Mouse (Mus musculus): Measurements from ENCODE around the gene Spock1. TPM values are rescaled to one million over a fixed set of nuclear protein-coding genes. Genes with fewer than 3 reads are reported as not detected.

Spock1 gene
- polyA plus RNA-seq, 1 experiment from 2014 or later: 2.0 TPM

DNA sequence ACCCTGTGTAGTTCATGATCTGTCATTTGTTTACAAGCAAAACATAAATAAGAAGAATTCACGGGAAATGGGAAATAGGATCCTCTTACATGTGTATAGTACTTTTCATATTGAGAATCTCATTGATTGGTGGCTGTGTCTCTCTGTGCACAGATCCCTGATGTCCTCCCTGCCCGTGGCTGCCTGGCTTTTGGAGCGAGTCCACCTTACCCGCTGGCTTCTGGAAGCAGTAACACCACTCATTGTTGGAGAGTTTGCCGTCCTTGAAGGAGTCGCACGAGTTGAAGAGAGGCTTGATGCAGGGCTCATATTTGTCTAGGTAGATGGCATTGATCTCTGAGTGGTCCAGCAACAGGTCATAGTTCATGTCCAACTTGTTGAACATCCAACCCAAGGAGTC is 468.0 kb downstream of the Spock1 start:
- Histone ChIP-seq H3K9me3 (replicated peaks) (no peaks in the 10 kb centered on the region), H3K9ac (no peak overlapping the region), H3K36me3 (no peaks in the 10 kb centered on the region), H3K4me3 (replicated peaks) (no peak overlapping the region), H3K27me3 (no peaks in the 10 kb centered on the region), H3K4me1 (no peaks in the 10 kb centered on the region), H3K27ac (no peak overlapping the region), H3K4me2 (no peak overlapping the region)
- 90% methylated on average over 7 of the region's 7 CpGs for WGBS
- no peak for ATAC-seq (replicated peaks; ENCODE audit: low FRiP score)

DNA sequence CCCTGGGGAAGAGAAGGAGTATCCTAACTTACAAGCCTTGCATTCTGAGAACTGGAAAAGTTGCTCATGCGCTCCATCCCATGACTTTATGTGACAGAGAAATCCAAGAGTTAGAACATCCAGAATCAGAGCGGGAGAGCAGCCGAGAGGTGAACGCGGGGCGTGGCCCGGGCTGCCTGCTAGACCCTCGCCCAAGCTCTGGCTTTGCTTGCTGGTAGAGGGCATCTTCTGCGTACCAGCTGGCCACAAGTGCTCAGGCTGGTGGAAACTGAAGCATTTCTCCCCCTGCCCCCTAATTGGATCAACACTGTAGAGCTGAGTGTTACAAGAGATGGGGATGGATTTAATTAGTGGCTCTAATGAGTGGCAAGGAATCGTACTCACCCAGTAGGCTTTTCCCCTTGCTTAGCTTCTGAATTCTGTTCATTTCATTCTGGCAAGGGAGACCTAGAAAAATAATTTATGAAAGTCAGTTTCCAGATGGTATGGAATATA is 472.4 kb downstream of the Spock1 start:
- 91% methylated on average over 10 of the region's 10 CpGs for WGBS
- Histone ChIP-seq H3K4me3 (replicated peaks) (no peak overlapping the region), H3K4me2 (no peak overlapping the region), H3K27me3 (no peaks in the 10 kb centered on the region), H3K9ac (no peak overlapping the region), H3K27ac (no peak overlapping the region), H3K36me3 (no peaks in the 10 kb centered on the region), H3K4me1 (no peaks in the 10 kb centered on the region), H3K9me3 (replicated peaks) (no peaks in the 10 kb centered on the region)
- no peak for ATAC-seq (replicated peaks; ENCODE audit: low FRiP score)

GRCm38 (mm10) chr13:57433848-57434247 is 474.3 kb downstream of the Spock1 start:
- ATAC-seq (replicated peaks; ENCODE audit: low FRiP score): no peak
- Histone ChIP-seq H3K4me1 (no peaks in the 10 kb centered on the region), H3K9me3 (replicated peaks) (no peaks in the 10 kb centered on the region), H3K27me3 (no peaks in the 10 kb centered on the region), H3K4me2 (no peak overlapping the region), H3K9ac (no peak overlapping the region), H3K27ac (no peak overlapping the region), H3K4me3 (replicated peaks) (no peak overlapping the region), H3K36me3 (no peaks in the 10 kb centered on the region)
- WGBS: 88% methylated on average over 4 of the region's 4 CpGs

- ATAC-seq (replicated peaks; ENCODE audit: low FRiP score): no peak
Measured at GRCm38 (mm10) chr13:57431815-57432214, 476.3 kb downstream of the Spock1 start.

GRCm38 (mm10) chr13:57428840-57429239 is 479.3 kb downstream of the Spock1 start:
- Histone ChIP-seq H3K9ac (no peak overlapping the region), H3K27me3 (no peaks in the 10 kb centered on the region), H3K4me1 (peaks cover 6% of the 10 kb centered on the region), H3K4me2 (no peak overlapping the region), H3K9me3 (replicated peaks) (no peaks in the 10 kb centered on the region), H3K4me3 (replicated peaks) (no peak overlapping the region), H3K36me3 (no peaks in the 10 kb centered on the region), H3K27ac (no peak overlapping the region)
- WGBS: 59% methylated on average over 14 of the region's 14 CpGs
- no peak for ATAC-seq (replicated peaks; ENCODE audit: low FRiP score)

More at GRCm38 (mm10) chr13:57431815-57432214, 476.3 kb downstream of the Spock1 start:
- Histone ChIP-seq H3K4me2 (no peak overlapping the region), H3K36me3 (no peaks in the 10 kb centered on the region), H3K9me3 (replicated peaks) (no peaks in the 10 kb centered on the region), H3K9ac (no peak overlapping the region), H3K27ac (no peak overlapping the region), H3K27me3 (no peaks in the 10 kb centered on the region), H3K4me3 (replicated peaks) (no peak overlapping the region), H3K4me1 (no peaks in the 10 kb centered on the region)
- WGBS: 95% methylated on average over 4 of the region's 4 CpGs

- Histone ChIP-seq H3K27me3 (peaks cover 2% of the 10 kb centered on the region; the same call in 1 of the 2 replicates), H3K27ac (no peak overlapping the region), H3K4me3 (replicated peaks) (no peak overlapping the region), H3K9ac (no peak overlapping the region), H3K36me3 (no peaks in the 10 kb centered on the region), H3K4me2 (no peak overlapping the region), H3K9me3 (replicated peaks) (no peaks in the 10 kb centered on the region), H3K4me1 (no peaks in the 10 kb centered on the region)
- ATAC-seq (replicated peaks; ENCODE audit: low FRiP score): no peak
- 92% methylated on average over 5 of the region's 5 CpGs for WGBS
Measured at GRCm38 (mm10) chr13:57418781-57419180, 489.4 kb downstream of the Spock1 start.

DNA sequence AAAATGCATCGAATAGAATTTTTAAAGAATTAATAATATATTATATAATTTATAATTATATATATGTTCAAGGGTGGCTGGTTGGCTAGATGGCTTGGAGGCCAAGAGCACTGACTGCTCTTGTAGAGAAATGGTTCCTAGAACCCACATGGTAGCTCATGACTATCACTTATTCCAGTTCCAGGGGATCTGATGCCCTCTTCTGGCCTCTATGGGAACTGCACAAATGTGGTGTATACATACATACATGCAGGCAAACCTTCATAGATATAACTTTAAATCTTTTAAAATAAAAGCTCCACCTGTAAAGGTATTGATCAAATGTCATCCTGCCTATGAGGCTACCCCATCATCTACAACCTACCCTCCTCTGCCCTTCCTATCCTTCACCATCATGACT is 493.4 kb downstream of the Spock1 start:
- H3K4me2 ChIP-seq: no peak overlapping the region
- H3K4me3 ChIP-seq (replicated peaks): no peak overlapping the region
- H3K27me3 ChIP-seq: no peaks in the 10 kb centered on the region
- H3K4me1 ChIP-seq: no peaks in the 10 kb centered on the region
- ATAC-seq (replicated peaks; ENCODE audit: low FRiP score): no peak
- no peak overlapping the region for H3K27ac ChIP-seq
- WGBS: 94% methylated on average over 1 of the region's 1 CpGs
- no peaks in the 10 kb centered on the region for H3K36me3 ChIP-seq
- no peak overlapping the region for H3K9ac ChIP-seq
- no peaks in the 10 kb centered on the region for H3K9me3 ChIP-seq (replicated peaks)

DNA sequence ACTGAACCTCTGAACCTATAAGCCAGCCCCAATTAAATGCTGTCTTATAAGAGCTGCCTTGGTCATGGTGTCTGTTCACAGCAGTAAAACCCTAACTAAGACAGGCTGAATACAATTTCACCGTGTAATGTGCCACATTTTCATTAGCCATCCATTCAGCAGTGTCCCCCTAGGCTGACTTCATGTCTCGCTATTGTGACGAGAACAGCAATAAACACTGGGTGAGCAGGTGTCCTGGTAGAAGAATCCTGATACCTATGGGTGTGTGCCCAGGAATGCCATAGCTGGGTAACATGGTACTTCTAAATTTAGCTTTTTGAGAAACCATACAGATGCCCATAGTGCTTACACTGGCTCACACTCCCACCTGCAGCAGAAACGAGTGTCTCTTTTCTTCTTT is 500.5 kb downstream of the Spock1 start:
- H3K9ac ChIP-seq: no peak overlapping the region
- H3K27ac ChIP-seq: no peak overlapping the region
- no peak overlapping the region for H3K4me3 ChIP-seq (replicated peaks)
- no peak overlapping the region for H3K4me2 ChIP-seq
- H3K9me3 ChIP-seq (replicated peaks): no peaks in the 10 kb centered on the region
- no peaks in the 10 kb centered on the region for H3K36me3 ChIP-seq
- no peak for ATAC-seq (replicated peaks; ENCODE audit: low FRiP score)
- 83% methylated on average over 4 of the region's 4 CpGs for WGBS
- no peaks in the 10 kb centered on the region for H3K4me1 ChIP-seq
- H3K27me3 ChIP-seq: no peaks in the 10 kb centered on the region

DNA sequence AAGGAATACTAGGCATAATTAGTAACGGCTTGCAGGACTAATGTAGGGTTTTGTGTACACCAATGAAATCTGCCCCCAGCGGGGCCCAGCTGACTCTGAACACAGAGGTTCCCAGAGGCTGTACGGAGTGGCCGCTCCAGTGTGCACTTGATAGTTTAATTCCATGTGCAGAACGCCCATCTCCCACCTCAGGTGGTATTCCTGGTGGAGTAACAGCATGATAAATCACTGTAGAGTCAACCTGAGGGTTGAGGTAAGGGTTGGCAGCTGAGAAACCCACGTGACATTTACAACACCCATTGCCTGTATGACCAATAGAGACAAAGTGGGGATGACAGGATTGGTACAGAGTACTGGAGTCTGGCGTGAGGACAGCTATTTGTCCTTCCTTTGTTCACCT is 505.7 kb downstream of the Spock1 start:
- H3K9me3 ChIP-seq (replicated peaks): no peaks in the 10 kb centered on the region
- H3K36me3 ChIP-seq: no peaks in the 10 kb centered on the region
- no peak overlapping the region for H3K9ac ChIP-seq
- H3K4me1 ChIP-seq: no peaks in the 10 kb centered on the region
- no peaks in the 10 kb centered on the region for H3K27me3 ChIP-seq
- no peak overlapping the region for H3K27ac ChIP-seq
- no peak for ATAC-seq (replicated peaks; ENCODE audit: low FRiP score)
- H3K4me2 ChIP-seq: no peak overlapping the region
- no peak overlapping the region for H3K4me3 ChIP-seq (replicated peaks)
- WGBS: 74% methylated on average over 7 of the region's 7 CpGs

GRCm38 (mm10) chr13:57372141-57372700 is 535.9 kb downstream of the Spock1 start:
- H3K4me1 ChIP-seq: no peaks in the 10 kb centered on the region
- no peak for ATAC-seq (replicated peaks; ENCODE audit: low FRiP score)
- 88% methylated on average over 14 of the region's 14 CpGs for WGBS
- H3K36me3 ChIP-seq: no peaks in the 10 kb centered on the region
- H3K4me2 ChIP-seq: no peak overlapping the region
- H3K9ac ChIP-seq: no peak overlapping the region
- H3K9me3 ChIP-seq (replicated peaks): no peaks in the 10 kb centered on the region
- H3K27ac ChIP-seq: no peak overlapping the region
- H3K4me3 ChIP-seq (replicated peaks): no peak overlapping the region
- H3K27me3 ChIP-seq: no peaks in the 10 kb centered on the region

Other genes with a start within 250 kb of the Spock1 start
- gene Klhl3, start 205.3 kb upstream of the Spock1 start, polyA plus RNA-seq (2015; fragmentation: Nextera tagmentation; extraction: Ambion mirVana): 6.5 and 7.2 TPM in 2 replicates
- 38.6 and 41.5 TPM in 2 replicates for gene Hnrnpa0, start 220.2 kb upstream of the Spock1 start, polyA plus RNA-seq (2015; fragmentation: Nextera tagmentation; extraction: Ambion mirVana)
- 37.2 and 39.4 TPM in 2 replicates for gene Idnk, start 249.3 kb upstream of the Spock1 start, polyA plus RNA-seq (2015; fragmentation: Nextera tagmentation; extraction: Ambion mirVana)

Measured in kidney, embryonic 15.5 days (tissue).